Mouse (Mus musculus) urinary bladder, postnatal 36 days (tissue): ENCODE results near the gene Tle3.

Experiments
- DNase-seq, 2 experiments: peaks; one replicate each; pipeline ENCODE4 v3.0.0; 2022; ENCODE audit warnings: low spot score in 2 of 2, mixed read lengths in 1 of 2

Tle3 gene

DNA sequence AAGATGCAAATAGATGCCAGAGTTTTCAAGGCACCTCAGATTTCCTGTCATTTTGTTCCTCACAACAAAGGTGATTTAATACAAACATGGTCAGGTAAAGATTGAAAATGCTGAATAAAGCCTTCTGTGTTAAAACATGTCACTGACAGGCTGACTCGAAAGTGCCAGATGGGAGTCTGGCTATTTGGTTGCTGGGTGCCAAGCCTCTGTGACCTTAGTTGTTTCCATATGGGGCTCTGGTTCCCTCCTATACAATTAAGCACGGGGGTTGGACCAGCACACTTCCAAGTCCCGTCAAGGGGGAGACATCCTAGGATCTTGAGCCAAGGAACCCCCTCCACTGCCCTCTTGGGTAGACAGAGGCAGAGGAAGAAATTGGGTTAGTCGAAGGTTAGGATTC, 13.2 kb upstream of the Tle3 start:
- no peak for DNase-seq

DNA sequence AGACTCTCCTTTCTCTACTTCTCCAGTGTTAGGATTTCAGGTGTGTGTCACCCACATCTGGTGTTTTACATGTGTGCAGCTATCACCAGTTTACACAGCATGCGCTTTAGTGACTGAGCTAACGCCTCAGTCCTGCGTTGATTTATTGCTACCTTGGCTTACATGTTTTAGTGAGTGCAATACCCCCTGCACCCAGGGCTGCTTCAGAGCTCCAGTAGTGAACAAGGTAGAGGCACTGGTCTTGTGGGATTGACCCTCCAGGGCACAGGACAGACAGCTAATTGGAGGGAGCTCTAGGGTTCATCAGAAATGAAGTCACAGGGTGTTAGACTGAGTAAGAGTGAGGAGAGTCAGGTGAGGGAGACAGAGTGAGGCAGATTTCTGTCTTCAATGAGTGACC, 12.4 kb upstream of the Tle3 start:
- DNase-seq = no peak

DNA sequence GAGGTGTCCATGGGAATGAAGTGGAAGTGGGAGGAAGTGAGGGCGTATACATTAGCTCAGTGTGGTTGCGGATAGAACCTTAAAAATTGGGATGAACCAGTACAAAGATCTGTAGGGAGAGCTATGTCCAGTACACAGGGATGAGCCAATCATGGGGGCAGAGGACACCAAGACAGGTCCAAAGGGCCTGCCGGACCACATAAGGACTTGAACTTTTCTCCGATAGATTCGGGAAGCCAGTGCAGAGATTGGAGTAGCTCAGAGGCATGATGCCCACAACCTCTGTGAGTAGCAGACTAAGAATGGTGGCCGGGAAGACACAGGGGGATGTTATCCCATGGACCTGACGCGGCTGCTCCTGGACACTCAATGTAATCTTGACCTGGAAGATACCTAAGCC, 12.0 kb upstream of the Tle3 start:
- no peak for DNase-seq

DNA sequence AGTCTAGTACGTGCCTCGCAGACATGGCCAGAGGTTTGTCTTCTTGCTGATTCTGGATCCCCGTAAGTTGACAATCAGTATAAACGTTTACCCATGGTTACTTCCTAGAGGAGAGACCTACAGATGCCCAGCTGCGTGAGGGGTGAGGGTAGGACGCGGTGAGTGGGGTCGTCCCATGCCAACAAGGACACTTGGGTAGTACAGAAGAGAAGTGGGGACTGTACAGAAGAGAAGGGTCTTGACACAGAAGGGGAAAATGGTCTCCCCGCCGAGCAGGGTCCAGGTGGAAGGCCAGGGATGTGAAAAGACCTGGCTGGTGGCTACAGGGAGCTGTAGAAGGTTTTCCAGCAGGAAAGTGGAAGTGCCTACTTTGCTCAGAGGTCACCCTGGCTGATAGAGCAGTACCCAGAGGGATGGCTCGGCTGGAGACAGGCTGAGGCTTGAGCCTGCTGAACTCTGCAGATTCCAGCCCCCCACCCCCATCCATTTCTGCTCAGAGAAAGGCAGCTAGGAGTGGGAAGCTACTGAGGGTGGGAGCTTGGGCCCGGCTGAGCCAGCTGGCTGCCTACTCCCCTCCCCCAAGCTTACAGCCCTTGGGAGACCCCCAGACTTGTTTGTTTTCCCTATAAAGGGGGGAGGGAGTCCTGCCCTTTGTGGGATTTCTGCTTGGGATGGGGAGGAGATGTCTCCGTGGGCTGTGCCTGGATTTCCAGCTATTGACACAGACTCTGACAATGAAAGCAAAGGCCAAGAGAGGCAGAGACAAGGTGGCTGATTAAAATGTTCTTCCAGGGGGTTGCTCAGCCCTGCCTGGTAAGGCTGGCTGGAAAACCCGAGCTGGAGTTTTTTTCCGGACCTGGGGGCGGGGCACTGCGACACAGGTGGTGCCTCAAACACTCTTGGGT, 11.2 kb upstream of the Tle3 start:
- no peak for DNase-seq

DNA sequence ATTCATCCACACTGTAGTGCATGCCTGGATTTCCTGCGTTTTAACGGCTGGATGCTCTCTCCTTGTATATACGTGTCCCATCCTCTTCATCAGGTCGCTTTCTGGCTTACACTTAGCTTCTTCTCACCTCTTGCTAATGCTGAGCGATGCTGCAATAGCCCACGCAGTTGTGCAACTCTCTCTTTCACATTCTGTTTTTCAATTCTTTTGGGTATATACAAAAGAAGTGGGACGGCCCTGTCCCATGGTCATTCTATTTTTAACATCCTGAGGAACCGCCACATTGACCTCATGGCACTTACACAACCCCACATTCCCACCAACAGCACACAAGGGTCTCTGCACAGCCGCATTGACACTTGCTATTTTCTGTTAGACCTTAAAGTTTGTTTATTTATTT, 9.0 kb upstream of the Tle3 start:
- DNase-seq = no peak

DNA sequence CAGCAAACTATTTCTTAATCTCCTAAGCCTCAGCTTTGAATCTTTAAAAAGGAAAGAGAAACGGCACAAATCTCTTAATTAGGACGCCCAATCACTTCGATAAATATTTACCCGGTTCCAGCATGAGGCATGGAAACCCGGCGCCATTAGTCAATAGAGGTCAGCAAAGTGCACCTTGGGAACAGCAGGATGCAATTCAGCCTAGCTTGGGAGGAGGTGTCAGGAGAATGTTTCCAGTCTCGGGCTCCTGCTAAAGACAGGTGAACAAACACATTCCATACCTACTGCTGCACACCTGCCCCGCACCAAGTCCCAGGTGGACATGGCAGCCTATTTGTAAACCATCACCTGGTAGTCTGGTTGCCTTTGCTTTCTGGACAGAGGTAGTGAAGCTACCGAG, 6.1 kb upstream of the Tle3 start:
- no peak for DNase-seq

DNA sequence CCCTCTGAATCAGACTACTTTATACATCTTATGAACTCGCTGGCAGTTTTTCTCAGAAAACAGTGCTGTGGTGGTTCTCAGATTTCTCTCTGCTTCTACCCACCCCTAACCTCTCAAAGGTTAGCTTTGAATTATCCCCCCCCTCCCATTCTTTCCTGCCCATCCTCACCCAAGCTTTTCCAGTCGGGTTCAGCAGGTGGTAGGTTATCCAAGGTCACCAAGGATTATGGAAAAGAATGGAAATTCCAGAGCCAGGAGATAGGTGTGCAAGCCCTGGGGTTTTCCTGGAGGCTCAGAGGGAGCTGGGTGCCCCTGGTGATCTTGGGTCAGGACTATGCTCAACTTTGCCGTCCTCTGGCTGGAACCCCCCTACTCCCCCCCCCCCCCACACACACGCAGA, 5.0 kb upstream of the Tle3 start:
- no peak for DNase-seq

DNA sequence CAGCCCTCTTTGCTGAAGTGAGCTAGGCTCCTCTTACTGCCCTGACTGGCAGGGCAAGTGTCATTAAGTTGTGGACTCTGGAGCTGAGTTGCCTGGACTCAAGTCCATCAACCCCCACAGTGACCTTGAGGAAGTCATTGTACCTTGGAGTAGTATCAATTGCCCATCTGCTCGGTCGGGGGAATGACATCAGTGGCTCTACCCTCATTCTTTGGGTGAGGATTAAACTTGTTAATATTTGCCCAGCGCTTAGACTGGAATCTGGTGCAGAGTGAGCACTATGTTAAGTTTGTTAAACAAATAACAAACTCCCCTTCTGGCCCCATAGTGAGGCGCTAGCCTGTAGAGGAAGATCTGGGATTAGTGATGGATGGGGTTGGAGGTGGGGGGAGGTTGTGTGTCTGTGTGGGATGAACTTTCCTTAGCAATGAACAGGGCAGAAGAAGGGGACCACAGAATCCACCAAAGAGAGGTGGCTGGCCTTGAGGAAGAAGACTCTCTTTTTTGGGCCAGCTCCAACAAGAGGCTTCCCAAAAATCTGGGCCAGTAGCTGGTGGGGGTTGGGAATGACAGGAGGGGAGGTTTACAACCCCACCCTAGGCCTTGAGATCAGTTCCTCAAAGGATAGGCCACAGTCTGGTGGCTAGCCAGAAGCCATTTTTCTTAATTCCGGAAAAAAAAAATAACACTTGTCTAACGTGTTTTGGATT, 4.2 kb upstream of the Tle3 start:
- DNase-seq = no peak

DNA sequence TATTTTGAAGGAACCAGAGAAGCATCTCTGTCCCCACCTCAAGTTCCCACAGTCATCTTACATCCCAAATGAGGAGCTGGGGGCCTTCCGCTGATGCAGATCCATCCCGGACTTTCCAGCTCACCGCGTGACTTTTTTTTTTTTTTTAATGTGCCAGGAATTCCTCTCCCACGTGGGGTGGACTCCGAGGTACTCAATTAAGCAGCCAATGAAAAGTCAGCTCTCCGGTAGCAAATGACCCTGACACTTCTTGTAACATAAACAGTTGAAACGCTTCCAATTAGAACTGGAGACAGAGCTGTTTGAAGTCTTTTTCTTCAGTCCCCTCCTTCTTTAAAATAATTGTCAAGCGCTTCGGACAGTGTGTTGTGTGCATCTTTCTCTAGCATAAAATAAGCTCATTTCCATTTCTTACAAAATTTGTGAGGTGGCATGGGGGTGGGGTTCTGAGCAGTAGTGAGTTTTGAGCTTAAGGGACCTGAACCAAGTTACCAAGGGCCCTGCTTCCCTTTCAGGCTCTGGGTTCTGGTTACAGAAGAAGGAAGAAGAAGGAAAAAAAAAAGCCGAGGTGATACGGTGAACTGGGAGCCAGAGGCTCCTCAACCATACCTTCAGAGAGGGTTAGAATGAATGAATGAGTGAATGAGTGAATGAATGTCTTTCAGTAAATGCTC, 3.5 kb upstream of the Tle3 start:
- peak; percentile 57 to 70 for DNase-seq

DNA sequence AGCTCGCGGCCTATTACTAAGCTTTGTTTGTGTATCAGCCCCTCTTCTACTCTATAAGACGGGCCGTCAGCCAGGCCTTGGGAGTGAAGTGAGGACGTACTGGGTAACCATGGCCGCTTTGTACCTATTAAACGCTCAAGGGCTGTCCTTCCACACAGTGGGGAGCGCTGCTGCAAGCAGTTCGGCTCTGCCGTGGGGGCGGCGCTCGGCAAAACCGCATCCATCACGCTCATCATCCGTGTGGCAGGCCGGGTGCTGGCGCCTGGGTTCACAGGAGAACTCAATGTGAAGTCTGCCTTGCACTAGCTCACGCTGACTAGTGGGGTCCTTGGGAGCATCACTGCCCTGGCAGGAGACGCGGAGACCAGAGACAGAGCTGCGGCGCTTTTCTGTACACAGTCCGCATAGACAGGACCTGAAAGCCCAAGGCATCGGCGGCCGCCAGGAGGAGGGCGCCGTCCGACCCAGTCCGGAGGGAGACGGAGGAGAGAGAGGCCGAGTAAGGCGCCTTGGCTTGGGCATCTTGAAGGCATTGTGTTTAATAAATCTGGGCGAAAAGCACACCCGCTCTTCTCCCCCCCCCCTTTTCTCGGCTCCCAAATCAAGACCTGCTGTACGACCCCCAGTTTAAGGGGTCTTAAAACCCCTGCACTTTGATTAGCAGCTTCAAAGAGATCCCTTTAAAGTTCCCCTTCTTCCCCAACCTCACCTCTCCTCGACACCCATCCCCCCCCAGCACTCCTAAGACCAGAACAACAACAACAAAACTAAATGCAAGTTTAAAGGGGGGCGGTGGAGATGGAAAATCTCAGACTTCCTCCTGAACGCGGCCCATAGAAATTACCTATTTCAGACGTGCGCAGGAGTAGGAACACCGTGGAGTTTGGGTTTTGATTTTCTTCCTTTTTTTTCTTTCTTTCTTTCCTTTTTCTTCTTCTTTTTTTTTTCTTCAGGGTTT, 2.6 kb upstream of the Tle3 start:
- no peak for DNase-seq

DNA sequence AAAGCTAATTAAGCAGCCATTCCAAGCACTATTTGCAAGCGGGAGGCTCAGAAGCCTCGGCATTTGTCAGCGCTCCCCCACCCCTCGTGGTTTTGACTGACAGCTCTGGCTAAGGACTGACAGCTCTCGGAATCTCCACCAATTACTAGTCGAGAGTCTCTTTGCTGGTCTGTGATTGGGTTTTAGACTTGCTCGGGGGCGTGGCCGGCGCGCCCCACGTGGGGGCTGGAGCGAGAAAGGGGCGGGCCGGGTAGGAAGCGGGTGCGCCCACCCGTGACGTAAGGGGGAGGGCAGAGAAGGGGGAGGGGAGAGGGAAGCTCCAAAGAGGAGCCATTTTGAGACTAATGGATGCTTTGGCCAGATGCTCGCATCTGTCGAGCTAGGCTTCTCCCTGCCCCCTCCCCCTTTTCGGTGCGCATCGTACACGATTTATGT, 1.7 kb upstream of the Tle3 start:
- DNase-seq = peak; percentile 98 to 99

DNA sequence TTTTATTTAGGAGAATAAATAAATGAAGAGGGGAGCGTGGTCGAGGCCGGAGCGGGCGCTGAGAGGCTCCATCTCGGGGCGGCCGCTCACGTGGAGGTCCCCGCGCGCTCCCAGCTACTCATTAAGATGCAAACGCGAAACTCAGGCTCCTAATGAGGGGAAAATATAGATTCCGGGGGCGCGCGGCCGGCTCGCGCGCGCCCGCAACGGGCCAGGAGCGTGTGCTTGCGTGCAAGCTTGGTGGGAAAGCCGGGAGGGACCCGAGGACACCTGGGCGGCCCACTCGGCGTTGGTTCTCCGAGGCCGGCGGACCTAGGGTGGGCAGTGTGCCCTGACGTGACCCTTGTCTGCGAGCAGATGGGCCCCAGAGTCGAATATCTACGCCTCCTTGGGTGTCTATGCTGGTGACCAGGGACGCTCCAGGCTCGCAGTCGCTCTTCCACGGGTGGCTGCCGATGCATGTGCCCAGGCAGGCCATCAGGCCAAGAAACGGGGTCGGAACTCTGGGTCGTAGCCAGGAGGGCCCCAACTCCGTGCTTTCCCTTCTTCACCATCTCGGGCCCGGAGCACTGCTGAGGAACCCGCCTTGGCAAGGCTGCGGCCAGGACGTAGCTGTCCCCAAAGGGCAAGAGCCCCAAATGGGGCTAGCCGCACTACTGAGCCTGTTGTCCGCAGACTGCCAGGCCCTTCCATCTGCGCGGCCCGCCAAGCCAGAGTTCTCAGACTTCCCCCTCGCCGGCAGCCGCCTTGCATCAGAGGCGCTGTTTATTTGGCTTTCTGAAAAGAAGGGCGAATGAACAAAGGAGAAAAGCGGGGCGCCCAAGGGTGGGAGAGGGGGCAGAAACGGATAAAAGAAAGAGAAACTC, 1.0 kb upstream of the Tle3 start:
- DNase-seq = peak; percentile 62 to 77

DNA sequence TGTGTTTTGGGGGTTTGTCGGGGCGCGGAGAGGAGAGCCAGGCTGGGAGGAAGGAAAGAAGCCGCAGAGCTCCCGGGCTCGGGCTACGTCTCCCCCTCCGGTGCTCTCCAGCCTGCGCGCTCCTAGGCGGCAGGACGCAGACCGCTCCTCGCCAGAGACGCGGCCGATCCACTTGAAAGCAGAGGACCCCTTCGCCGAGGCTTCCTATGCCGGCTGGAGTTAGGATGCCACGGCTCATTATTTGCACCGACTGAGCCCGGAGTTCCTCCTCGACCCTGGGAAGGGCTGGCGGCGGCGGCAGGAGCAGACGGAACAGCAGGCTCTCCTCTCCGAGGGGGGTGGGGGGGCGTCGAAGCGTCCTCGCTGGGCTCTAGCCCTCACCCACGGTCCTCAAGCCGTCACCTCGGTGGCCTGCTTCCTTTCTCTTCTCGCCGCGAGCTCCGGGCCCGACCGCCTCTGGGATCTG, 377 bp downstream of the Tle3 start:
- DNase-seq = no peak

DNA sequence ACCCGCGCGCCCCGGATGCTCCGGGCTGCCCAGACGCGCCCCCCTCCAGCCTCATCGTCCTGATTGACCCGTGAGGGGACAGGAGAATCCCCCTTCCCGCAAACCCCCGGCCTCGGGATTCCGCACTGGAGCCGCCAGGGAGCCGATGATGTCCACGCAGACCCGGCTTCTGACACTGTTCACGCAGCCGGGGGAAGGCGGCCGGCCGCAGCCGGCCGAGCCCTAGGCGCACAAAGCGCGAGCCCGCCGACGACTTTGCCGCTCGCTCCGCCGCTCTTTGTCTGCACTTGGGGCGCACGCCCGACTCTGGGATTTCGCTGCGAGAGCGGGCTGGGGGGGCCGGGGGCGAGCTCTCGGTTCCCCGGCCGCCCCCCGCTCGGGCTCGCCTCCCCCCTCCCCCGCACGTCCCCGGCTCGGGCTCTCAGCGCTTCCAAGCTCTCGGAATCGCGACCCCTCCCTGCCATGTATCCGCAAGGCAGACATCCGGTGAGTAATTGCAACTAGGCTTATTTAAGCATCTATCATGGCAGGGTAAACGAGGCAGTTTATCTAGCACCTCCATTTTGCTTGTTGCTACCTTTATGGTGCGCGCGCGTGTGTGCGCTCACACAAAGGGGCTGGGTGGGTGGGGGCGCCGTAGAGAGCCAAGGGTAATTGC, 939 bp downstream of the Tle3 start:
- peak; percentile 52 for DNase-seq

DNA sequence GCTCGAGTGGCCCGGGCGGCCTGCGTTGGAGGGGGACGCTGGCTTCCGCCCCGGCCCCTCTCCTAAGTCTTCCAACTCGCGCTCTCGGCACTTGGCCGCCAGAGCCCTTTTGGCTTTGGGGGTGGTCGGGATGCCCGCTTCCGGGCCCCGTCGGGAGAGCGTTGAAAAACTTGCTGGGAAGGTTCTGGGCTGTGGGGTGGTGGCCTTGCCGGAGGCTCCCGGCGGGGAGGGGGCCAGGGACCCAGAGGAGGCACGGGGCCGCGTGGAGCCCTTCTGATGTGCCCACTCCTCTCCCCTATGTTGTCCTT, 1.4 kb downstream of the Tle3 start:
- DNase-seq = no peak

DNA sequence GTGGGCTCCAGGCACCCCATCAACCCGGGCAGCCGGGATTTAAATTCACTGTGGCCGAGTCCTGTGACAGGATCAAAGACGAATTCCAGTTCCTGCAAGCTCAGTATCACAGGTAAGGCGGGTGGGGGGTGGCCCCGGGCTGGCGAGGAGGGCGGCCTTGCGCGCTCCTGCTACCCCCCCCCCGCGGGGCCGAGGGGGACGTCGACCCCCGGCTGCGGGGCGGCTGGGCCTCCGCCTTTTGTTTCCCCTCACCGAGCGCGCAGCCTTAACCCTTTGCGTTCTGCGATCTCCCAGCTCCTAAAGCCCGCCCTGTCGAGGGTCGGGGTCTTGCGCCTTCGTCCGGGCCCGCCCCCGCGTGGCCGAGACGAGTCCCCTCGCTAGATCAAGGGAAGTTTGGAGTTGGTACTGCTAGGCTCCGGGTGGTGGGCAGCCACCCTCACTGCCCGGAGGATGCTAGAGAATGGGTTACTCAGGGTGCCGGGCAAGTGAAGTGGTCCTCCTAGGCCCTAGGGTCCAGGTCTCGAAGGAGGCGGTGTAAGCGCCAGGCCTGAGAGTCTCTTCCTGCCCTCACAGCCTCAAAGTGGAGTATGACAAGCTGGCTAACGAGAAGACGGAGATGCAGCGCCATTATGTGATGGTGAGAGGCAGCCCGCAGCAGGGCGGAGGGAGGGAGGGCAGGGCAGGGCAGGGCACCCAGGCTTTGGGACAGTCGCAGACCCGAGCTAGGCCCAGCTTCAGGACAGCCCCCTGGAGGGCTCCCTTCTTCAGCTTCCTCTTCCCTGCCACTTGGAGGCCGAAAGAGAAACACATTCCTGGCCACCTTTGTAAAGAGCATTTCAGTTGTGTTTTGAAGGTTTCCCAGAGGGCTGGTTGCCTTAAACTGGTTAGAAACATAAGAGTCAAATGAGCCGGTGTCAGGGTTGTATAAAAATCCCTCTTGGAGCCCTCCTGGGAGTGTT, 2.1 kb downstream of the Tle3 start:
- no peak for DNase-seq

DNA sequence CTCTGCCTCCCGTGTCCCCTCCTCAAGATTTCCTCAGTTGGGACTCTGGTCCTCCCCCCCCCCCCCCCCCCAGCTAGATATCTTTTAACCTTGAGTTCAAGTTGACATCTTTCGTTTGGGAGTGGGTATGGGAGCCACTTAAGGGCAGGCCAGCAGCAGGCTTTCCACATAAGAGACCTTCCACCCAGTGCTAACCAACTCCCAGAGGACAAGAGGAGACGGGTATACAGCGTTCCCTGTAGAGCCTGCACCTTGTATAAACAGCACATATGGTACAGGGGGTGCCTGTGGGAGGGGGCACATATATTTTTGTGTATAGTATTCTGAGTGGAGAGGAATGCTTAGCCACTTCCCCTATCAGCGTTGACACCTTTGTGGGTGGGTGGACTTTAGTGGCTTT, 2.8 kb downstream of the Tle3 start:
- DNase-seq = no peak

DNA sequence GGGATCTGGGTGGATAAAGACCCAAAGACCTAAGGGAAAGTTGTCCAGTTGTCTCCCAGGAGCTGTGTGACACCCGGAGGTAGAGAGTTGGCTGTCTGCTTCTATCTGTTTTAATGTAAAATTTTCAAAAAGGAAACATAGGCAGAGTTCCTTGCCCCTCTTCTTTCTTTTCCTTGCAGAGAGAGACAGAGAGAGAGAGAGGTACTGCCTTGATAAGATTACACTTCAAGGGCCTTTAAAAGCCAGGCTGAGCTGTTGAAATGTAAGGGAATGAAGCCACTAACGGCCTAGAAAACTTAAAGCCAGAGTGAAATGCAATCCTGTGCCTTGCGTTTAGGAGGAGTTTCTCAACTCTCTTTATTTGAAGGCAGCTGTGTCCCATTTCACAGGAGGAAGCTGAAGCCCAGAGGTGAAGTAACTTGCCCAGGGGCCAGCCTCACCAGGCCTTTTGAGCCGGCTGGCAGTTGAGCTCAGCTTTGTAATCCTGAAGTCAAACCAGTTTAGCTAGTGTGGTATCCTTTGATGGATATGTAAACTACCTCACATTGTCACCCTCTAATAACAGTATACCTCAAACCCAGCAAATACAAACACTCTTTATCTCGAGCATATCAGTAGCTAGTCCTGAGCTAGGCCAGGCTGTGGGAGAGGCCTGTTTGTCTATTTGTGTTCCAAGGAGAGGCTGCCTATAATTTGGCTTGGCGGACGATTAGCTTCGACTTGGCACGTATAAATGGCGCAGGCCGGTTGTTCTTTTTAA, 3.8 kb downstream of the Tle3 start:
- DNase-seq = peak; percentile 41 to 49
